Mouse (Mus musculus) gastrocnemius, postnatal 36 days (tissue): Measurements from ENCODE around the gene Crygc. TPM values are rescaled to one million over a fixed set of nuclear protein-coding genes. Genes with fewer than 3 reads are reported as not detected.
"Not testable (repeated sequence)": the region's sequence is repeated elsewhere in the genome, so short reads cannot be mapped to it uniquely, and the experiment has no call there.

ENCODE experiments used
- DNase-seq, 2 experiments: peaks; one replicate each; pipeline ENCODE4 v3.0.0; 2022
- intact Hi-C: fragments of 180-260 bp; cut with DNase I; formaldehyde crosslinking; loops from one replicate; pipeline ENCODE4 v1.15.1; 2025
- total RNA-seq, 2 experiments: library from RNA; stranded (reverse); gene quantifications; 2 replicates each; pipeline ENCODE4 v1.2.3; 2021

The Crygc gene
- total RNA-seq, 2 experiments from 2014 or later: not detected

GRCm38 (mm10) chr1:65064201-65064600 lies 9.3 kb downstream of the Crygc start:
- intact Hi-C loops: no loop called here
- no peak for DNase-seq

- no peak for DNase-seq
- intact Hi-C loops: no loop called here
Measured at GRCm38 (mm10) chr1:65063352-65063751, 10.1 kb downstream of the Crygc start, which contains the start of gene Crygd. Crygd (minus strand) TSS chr1:65063452.

- DNase-seq: no peak
- intact Hi-C loops: no loop called here
Measured at GRCm38 (mm10) chr1:65052140-65052539, 21.3 kb downstream of the Crygc start.

- intact Hi-C loops: no loop called here
- DNase-seq: no peak
Measured at GRCm38 (mm10) chr1:65051696-65052095, 21.8 kb downstream of the Crygc start.

- DNase-seq, intact Hi-C loops: not testable (repeated sequence)
Measured at GRCm38 (mm10) chr1:65050952-65051351, 22.5 kb downstream of the Crygc start, which contains the start of gene Cryge. Cryge (minus strand) TSS chr1:65051149.

- intact Hi-C loops: no loop called here
- peak; percentile 13 to 26 for DNase-seq
Measured at GRCm38 (mm10) chr1:65048781-65049180, 24.7 kb downstream of the Crygc start.

GRCm38 (mm10) chr1:65046401-65047109 lies 26.9 kb downstream of the Crygc start:
- intact Hi-C loops: loop anchor here (2.0 kb wide), 1 partner anchor 132 kb away; no protein-coding TSS in a partner anchor
- no peak for DNase-seq

- intact Hi-C loops: no loop called here
Measured at GRCm38 (mm10) chr1:65043433-65043832, 30.1 kb downstream of the Crygc start.

GRCm38 (mm10) chr1:65041837-65042236 lies 31.7 kb downstream of the Crygc start:
- intact Hi-C loops: no loop called here
- DNase-seq: no peak

More at GRCm38 (mm10) chr1:65043433-65043832, 30.1 kb downstream of the Crygc start:
- DNase-seq: no peak

- DNase-seq: no peak
- intact Hi-C loops: no loop called here
Measured at GRCm38 (mm10) chr1:65040806-65041205, 32.7 kb downstream of the Crygc start.

- no peak for DNase-seq
- intact Hi-C loops: no loop called here
Measured at GRCm38 (mm10) chr1:65039679-65040078, 33.8 kb downstream of the Crygc start.

- no peak for DNase-seq
- intact Hi-C loops: no loop called here
Measured at GRCm38 (mm10) chr1:65037542-65037941, 35.9 kb downstream of the Crygc start.

- intact Hi-C loops: no loop called here
- no peak for DNase-seq
Measured at GRCm38 (mm10) chr1:65035513-65035912, 38.0 kb downstream of the Crygc start.

- intact Hi-C loops: no loop called here
- no peak for DNase-seq
Measured at GRCm38 (mm10) chr1:65032641-65033040, 40.8 kb downstream of the Crygc start, which contains the start of gene Akr1cl. Akr1cl (minus strand) TSS chr1:65032759.

- DNase-seq: no peak
- intact Hi-C loops: no loop called here
Measured at GRCm38 (mm10) chr1:65028206-65028605, 45.3 kb downstream of the Crygc start.

Other genes with a start within 250 kb of the Crygc start
- 1 to 10 TPM; 4.7 to 6.7 TPM for gene Plekhm3, start 116.9 kb downstream of the Crygc start, total RNA-seq
- gene Akr1cl, start 40.9 kb downstream of the Crygc start, total RNA-seq: not detected
- not detected for gene Cryge, start 22.5 kb downstream of the Crygc start, total RNA-seq
- gene Crygd, start 10.2 kb downstream of the Crygc start, total RNA-seq: not detected
- gene Crygb, start 8.6 kb upstream of the Crygc start, total RNA-seq: not detected
- not detected for gene Cryga, start 29.7 kb upstream of the Crygc start, total RNA-seq
- not detected for gene Gm28845, start 45.9 kb upstream of the Crygc start, total RNA-seq
- gene D630023F18Rik, start 49.5 kb upstream of the Crygc start, total RNA-seq: not detected
- 10 to 100 TPM; 21.2 to 36.7 TPM for gene Idh1, start 112.8 kb upstream of the Crygc start, total RNA-seq
- gene Pikfyve, start 113.0 kb upstream of the Crygc start, total RNA-seq: 1 to 10 TPM; 6.4 TPM
- not detected for gene Pth2r, start 208.4 kb upstream of the Crygc start, total RNA-seq